Mouse (Mus musculus) heart, postnatal 25 days (tissue): ENCODE results near the gene Snn. TPM values are rescaled to one million over a fixed set of nuclear protein-coding genes. Genes with fewer than 3 reads are reported as not detected.
"Not testable (repeated sequence)": the region's sequence is repeated elsewhere in the genome, so short reads cannot be mapped to it uniquely, and the experiment has no call there.

Experiments
- DNase-seq: peaks from one replicate; pipeline ENCODE4 v3.0.0; 2022; ENCODE audit warnings: low spot score
- intact Hi-C: fragments of 180-260 bp; cut with DNase I; formaldehyde crosslinking; loops from one replicate; pipeline ENCODE4 v1.15.1; 2025
- total RNA-seq, 2 experiments: library from RNA; stranded (reverse); gene quantifications; 2 replicates each; pipeline ENCODE4 v1.2.3; 2021

Gene Snn
- 10 to 100 TPM; 28.3 to 33.3 TPM for total RNA-seq

GRCm38 (mm10) chr16:11060645-11061044 lies at the start of gene Snn:
Gene Snn (plus strand): TSS chr16:11060945.
- intact Hi-C loops, result no loop called here
- DNase-seq, result no peak

GRCm38 (mm10) chr16:11011206-11011605 lies 49.5 kb upstream of the Snn start:
- intact Hi-C loops, result no loop called here
- DNase-seq, result no peak

GRCm38 (mm10) chr16:11011939-11012338 lies 48.8 kb upstream of the Snn start:
- DNase-seq, result no peak
- intact Hi-C loops, result no loop called here

GRCm38 (mm10) chr16:11012571-11013463 lies 47.9 kb upstream of the Snn start:
- DNase-seq, result peak; percentile 31
- intact Hi-C loops, result no loop called here

- DNase-seq, intact Hi-C loops: not testable (repeated sequence)
Measured at GRCm38 (mm10) chr16:11013464-11014147, 47.1 kb upstream of the Snn start.

GRCm38 (mm10) chr16:11014407-11014806 lies 46.3 kb upstream of the Snn start:
- intact Hi-C loops, result no loop called here
- DNase-seq, result no peak

GRCm38 (mm10) chr16:11016353-11016752 lies 44.4 kb upstream of the Snn start:
- DNase-seq, result no peak
- intact Hi-C loops, result no loop called here

GRCm38 (mm10) chr16:11017807-11018595 lies 42.7 kb upstream of the Snn start:
- DNase-seq, result no peak
- intact Hi-C loops, result no loop called here

GRCm38 (mm10) chr16:11021403-11022112 lies 39.2 kb upstream of the Snn start:
- no peak for DNase-seq
- intact Hi-C loops, result no loop called here

GRCm38 (mm10) chr16:11022113-11022489 lies 38.6 kb upstream of the Snn start:
- intact Hi-C loops, result no loop called here
- no peak for DNase-seq

GRCm38 (mm10) chr16:11023618-11024017 lies 37.1 kb upstream of the Snn start:
- no peak for DNase-seq
- intact Hi-C loops, result no loop called here

GRCm38 (mm10) chr16:11024841-11025240 lies 35.9 kb upstream of the Snn start:
- intact Hi-C loops, result no loop called here
- no peak for DNase-seq

- DNase-seq, result no peak
- intact Hi-C loops, result no loop called here
Measured at GRCm38 (mm10) chr16:11028206-11028605, 32.5 kb upstream of the Snn start.

- intact Hi-C loops, result loop anchor here (5.0 kb wide), 4 partner anchors 39 to 464 kb away; no protein-coding TSS in a partner anchor
- no peak for DNase-seq
Measured at GRCm38 (mm10) chr16:11030844-11031243, 29.9 kb upstream of the Snn start.

- intact Hi-C loops, result loop anchor here (5.0 kb wide), 4 partner anchors 39 to 464 kb away; no protein-coding TSS in a partner anchor
- DNase-seq, result no peak
Measured at GRCm38 (mm10) chr16:11031320-11031719, 29.4 kb upstream of the Snn start.

GRCm38 (mm10) chr16:11034193-11034803 lies 26.4 kb upstream of the Snn start:
- DNase-seq, result peak; percentile 68
- intact Hi-C loops, result loop anchor here (1.0 to 5.0 kb wide), 6 partner anchors 42 to 467 kb away; no protein-coding TSS in a partner anchor

- intact Hi-C loops, result loop anchor here (5.0 kb wide), 3 partner anchors 57 to 382 kb away; no protein-coding TSS in a partner anchor
Measured at GRCm38 (mm10) chr16:11035273-11035672, 25.5 kb upstream of the Snn start.

GRCm38 (mm10) chr16:11035790-11036431 lies 24.8 kb upstream of the Snn start:
- intact Hi-C loops, result loop anchor here (1.0 to 5.0 kb wide), 4 partner anchors 56 to 381 kb away; no protein-coding TSS in a partner anchor
- DNase-seq, result peak; percentile 44

More at GRCm38 (mm10) chr16:11035273-11035672, 25.5 kb upstream of the Snn start:
- no peak for DNase-seq
